Mouse (Mus musculus) urinary bladder, postnatal 14 days (tissue): ENCODE data around the gene Inf2.

ENCODE experiments used
- DNase-seq: peaks from one replicate; pipeline ENCODE4 v3.0.0; 2021; ENCODE audit warnings: low spot score

The Inf2 gene

DNA sequence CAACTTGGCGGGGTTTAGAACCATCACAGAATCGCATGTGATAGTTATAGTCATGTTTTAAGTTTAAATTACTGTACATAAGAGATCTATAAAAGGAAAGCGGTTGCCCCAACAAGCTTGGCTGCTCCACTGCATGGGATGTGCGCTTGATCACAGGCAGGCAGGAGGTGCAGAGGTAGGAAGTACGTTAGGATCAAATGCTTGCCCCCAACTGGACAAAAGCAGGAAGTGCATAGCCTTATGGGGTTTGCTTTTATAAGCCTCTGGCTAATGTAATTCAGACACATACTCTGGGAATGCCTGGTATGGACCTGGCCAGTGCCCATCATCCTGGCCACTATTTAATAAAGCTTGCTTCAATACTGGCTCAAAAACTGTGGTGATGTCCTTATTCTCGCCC lies 17.5 kb upstream of the Inf2 start:
- DNase-seq = no peak

DNA sequence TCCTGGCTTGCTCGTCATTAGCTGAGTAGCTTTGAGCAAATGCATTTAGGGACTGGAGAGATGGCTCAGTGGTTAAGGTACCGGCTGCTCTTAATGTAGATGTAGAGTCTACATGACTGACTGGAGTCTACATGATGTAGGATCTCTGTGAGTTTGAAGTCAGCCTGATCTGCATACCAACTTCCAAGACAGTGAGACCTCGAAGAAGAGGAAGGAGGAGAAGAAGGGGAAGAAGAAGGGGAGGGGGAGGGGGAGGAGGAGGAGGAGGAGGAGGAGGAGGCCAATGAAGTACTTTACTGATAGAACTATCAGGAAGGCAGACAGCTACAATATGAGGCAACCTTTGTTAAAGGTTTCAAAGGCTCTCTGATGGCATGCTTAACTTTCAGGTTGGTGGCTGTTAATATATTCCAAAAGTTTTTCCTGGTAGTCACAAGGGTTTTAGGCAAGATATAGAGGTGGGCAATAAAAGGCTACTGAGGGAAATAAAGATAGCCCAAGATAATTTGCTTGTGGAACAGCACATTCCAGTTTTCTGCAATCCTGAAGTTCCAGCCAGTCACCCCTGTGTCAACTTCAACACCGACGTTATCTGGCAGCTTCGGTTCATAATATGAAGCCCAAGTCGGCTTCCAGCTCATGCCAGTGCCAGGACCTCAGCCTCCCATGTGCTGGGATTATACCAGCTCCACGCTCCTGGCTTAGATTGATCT lies 13.2 kb upstream of the Inf2 start:
- no peak for DNase-seq

DNA sequence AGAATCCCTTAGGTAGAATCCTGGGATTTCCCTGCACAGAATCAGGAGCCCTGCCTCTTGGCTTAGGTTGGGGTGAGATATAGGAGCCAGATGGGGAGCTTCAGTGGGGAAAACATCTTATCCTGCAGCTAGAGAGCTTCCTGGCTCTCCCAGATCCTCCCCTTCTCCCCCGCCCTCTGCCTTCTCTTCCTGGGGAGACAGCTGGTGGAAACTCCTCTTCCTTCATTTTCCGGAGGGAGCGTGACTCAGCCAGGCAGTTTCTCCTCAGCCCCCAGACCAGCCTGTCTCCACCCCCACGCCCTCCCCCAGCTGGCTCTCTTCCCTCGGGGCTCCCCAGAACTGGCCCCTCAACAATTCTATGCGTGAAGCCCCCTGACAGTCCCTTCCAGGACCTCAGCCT lies 12.2 kb upstream of the Inf2 start:
- DNase-seq = peak; percentile 57

DNA sequence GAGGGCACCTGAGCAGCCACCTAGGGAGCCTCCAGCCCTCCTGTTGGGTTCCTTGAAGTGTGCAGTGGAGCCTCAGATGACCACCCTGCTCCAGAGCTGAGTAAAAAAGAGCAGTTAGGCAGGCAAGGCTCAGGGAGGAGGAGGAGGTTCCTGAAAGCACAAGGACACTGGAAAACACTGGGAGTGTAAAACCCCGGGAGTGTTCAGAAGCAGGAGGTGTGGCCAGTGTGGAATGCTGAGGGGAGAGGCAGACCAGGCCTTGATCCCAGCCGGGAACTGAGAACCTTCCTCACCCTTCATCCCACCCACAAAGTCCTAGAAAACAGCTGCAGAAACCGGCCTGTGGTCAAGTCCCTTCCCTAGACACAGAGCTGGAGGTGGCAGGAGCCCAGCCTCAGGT lies 11.8 kb upstream of the Inf2 start:
- DNase-seq = no peak

DNA sequence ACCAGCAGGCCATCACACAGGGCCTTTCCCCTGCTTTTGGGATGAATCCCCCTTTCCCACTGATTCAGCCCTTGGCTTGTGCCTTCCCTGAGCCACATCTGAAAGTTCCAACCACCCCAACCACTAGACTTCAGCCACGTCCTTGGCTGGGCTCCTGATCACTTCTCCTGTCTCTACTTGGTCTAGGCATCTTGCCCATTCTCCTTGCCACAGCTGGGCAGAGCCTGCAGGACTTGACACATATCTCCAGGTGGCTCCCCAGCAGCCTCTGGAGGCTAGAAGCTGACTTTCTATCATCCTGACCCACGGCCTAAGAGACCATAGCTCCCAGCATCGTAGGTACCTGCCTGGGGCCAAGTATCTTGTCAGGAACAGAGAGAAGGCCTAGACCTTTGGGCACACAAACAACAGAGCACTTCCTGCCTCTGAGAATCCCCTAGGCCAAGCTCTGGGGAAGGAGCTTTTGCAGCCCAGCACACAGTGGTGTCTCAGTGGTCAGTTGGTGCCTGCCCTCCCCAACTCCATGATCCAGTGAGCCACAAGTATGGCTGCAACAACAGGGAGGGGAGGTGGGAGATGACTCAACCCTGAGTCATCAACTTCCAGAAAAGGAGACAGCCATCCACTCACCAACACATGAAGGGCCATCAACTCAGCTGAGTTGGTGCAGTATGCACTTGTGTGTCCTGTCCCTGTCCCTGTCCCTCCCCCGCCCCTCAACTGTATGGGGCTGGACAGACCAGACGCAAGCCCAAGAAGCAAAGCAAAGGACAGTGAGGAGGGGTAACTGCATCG lies 10.1 kb upstream of the Inf2 start:
- no peak for DNase-seq

DNA sequence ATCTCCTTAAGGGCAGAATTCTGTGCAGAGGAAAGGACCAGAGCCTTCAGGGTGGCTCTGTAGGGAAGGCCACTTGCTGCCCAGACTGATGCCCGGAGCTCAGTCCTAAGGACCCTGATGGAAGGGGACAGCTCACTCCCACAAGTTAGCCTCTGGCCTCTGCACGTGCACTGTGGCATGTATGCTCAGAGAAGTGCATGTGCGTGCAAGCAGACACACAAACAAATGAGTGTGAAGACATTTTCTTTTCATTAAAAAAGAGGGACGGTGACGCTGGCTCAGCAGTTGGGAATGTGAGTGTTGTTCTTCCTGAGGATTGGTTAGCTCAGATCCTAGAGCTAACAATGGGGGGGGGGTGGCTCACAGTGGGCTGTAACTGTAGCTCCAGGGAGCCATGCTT lies 9.2 kb upstream of the Inf2 start:
- no peak for DNase-seq

DNA sequence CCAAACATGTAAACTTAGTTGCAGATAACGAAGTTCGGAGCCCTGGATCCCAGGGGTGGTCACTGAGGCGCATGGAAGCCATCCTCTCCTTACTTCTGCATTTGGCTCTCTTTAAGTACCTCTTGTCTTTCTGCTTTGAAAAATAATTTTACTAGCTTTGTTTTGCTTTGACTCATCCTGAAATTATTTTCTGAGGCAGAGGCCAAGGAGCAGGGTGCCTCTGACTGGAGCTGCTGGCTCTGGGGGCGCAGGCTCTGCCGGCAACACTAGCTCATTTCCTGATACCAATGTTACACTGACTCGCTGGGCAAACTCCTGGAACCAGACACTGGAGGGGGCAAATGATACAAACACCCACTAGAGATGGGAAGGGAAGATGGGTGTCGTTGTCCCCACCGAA lies 8.7 kb upstream of the Inf2 start:
- no peak for DNase-seq

DNA sequence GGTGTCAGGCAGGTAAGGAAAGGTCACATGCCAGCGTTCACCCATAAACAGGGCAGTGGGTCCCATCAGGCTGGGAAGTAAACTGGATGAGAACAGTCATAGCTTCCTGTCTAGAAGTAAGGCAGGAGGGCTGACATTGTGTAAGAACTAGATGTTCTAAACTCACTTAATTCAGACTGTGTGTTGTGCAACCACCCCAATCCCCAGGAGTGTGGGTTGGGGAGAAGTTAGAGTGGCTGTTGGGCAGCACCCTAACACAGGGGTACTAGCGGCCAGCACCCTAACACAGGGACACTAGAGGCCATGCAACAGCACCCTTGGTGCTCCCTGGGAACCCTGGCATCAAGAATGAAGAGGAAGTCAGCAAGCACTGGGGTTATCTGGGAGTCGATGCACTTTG lies 7.5 kb upstream of the Inf2 start:
- DNase-seq = no peak

DNA sequence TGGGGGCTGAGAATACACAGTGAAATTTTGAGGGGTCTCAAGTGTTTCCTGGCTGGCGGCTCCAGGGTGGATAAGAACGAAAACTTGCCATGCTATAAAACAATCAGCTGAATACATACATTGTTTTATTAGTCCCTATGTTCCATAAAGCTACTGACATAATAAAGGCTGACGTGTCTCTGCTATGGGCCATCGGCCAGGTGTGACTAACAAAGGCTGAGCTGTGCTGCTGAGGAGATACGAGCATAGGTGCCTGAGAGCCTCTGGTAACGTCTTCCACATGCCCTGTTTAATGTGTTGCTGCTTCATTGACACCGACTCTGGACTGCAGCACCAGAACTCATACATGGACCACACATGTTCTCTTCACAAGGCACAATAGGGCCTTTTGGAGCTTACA lies 3.6 kb upstream of the Inf2 start:
- DNase-seq = no peak

DNA sequence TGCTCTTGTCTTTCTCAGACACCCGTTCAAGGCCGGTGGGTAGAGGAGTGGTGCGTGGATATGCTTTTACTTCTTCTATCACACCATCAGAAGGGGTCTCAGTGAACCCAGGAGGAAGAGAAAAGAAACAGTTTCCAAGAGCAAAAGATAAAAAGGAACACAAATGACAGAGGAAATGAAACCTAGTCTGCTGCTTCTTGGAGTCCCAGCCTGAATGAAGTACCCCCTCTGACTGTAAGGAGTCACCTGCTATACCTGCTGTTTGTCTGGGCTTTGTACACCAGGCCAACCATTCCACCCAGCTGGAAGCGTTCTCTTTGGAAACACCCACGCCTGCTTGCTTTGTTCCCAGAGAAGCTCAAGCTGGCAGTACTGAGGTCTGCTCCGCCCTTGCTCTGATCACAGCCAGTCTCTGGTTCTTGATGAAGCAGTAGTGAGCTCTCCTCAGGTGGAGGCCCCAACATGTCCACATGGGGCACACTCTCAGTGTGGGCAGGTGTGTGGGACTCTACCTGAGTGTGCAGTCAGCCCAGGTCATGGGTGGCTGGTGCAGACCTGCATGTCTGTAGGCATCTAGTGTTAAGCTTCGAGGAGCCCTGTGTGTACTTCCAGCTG lies 2.6 kb upstream of the Inf2 start:
- no peak for DNase-seq

DNA sequence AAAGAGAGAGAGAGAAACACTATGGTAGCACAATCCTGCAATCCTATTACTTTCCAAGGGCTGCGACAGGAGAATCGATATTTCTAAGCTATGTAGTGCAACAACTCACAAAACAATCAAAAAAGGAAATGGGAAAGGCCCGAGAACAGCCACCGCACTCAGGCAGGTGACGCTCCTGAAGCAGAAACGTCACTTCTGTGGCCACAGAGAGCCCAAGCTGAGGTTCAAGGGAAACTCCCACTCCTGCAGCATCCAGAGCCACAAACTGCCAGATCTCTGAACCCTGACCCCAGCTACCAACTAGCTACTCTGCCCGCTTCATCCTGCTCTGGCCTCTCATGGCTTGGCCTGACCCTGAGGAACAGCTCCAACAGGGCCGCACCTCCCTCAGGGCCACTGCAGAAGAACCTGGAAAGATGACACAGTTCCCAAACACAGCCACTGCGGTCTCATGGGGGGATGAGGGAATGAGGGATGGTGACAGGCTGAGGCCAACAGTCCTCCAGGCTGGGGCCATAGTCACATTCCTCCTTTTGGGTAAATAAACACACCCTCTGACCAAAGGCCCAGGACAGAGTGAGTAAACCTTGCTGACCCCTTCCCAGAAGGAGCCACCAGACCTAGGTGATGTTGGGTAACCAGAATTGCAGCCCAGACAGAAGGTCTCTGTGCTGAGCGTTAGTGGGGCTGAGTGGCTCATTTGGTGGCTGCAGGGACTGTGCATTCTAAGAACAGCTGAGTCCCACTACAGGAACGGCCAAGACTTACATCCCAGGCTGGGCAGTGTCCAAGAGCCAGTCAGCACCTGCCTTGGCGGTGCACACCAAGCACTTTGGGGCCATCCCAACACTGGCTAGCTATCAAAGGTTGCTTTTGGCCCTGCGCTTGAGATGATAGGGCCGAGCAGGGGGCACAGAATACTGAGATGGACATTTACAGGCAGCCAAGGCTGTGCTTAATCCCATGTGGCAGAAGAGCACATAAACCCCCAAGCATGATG lies 1.2 kb upstream of the Inf2 start:
- DNase-seq = no peak

DNA sequence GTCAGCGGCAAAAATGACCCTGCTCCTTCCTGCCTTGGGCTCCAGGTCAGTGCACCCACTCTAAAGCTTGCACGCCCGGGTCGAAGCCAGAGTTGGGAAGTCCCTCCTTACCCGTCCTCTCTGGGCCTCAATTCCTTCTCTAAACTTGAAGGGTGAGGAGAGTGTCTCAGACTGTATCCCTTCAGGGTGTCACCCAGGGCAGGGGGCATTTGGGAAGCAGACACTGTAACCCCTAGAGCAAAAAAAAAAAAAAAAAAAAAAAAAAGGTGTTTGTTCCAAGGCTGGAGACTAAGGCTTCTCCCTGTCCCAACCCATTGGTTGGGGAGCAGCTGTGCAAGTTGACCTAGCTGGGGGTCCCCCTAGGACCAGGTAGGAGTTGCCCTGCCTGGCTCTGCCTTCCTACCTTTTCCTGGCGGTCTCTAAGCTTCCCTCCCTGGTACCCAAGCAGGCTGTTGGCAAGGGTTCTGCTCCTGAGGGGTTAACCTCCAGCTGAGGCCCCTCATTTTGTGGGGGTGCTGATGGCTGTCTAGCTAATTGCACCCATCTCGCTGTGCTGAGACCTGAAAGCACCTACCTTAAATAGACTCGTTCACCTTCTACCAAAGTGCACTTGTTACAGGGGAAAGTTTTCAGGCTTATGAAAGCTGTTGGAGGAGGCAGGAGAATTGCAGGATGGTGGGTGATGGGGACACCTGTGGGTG lies 1.1 kb downstream of the Inf2 start:
- no peak for DNase-seq

DNA sequence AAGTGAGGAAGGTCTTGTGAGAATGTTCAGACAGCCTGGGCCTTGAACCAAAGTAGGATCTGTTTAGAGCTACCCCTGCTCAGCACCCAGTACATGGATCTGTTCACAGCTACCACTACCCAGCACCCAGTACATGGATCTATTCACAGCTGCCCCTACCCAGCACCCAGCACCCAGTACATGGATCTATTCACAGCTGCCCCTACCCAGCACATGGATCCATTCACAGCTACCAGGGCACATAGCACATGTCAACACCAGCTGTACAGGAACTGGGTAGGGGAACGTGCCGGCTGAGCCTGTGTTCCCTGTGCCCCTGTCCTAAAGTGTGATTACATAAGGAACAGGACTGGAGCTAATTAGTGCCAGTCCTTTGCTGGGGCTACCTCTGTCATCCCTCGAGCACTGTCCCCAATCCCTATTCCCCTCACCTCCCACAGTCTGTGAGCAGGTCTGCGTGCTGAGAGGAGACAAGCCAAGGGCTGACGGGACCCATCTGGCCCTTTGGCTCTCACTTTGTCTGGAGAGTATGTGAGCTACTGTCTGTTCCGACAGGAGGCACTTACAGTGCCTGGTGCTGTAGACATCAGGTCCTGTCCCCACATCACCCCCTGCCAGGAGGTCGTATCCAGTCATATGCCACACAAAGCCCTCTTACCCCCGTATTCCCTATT lies 2.1 kb downstream of the Inf2 start:
- DNase-seq = no peak

DNA sequence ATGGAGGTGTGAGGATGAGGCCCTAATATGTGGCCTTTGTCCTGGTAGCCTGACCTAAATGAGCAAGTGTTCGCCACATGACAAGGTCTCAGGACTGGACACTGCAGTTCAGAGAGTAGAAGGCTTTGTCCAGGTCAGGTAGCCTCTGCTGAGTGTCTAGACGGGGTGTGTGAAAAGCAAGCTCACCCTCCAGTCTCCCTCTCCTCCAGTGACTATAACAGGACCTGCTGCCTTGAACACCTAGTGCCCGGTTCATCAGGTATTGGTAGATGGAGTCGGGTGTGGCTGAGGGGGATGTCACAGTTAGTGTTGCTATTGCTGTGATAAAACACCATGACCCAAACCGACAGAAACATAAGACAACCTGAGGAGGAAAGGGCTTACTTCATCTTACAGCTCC lies 2.7 kb downstream of the Inf2 start:
- DNase-seq = no peak

DNA sequence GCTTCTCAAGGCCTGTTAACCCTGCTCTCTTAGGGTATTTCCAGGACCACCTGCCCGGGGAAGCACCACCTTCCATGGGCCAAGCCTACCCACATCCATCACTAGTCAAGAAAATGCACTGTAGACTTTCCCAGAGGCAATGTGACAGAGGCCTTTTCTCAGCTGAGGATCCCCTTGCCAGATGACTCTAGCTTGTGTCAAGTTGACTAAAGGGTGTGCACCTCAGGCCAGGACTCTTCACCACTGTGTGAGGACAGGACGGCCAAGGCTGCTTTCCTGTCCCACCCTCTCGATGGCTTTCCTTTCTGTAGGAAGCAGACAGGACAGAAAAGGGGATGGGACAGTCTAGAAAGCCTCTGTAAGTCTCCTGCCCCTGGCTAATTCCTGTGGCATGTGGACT lies 3.1 kb downstream of the Inf2 start:
- no peak for DNase-seq

DNA sequence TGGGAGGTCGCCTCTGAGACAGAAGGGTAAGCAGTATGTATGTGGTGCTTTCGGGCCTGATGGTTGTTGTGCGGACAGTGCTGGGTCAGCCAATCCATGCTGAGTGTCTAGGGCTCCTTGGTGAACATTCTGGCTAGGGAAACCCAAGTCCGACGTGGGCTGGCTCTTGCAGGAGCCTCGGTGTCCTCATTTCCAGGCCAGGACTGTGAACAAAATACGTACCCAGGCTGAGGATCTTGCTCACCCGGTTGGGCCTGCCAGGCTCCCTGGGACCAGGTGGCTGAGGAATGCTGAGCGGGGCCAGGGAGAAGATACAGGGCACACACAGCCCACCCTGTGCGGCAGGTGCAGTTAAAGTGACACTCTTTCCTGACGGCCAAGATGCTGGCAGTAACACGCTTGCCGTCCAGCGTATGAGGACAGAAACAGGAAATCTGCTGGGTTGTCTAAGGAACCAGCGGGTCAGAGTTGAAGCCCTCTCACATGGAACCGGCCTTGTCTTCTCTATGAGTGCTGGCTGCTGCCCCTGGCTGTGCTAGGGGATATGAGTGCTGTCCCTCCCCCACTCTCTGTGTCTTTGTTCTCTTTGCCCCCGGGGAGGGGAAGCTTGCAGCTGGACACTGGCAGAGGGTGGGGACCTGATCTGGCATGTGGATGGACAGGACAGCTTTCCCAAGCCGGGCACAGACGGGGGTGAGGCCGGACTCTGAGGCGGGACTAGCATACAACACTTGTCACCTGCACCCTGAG lies 4.6 kb downstream of the Inf2 start:
- DNase-seq = peak; percentile 44

DNA sequence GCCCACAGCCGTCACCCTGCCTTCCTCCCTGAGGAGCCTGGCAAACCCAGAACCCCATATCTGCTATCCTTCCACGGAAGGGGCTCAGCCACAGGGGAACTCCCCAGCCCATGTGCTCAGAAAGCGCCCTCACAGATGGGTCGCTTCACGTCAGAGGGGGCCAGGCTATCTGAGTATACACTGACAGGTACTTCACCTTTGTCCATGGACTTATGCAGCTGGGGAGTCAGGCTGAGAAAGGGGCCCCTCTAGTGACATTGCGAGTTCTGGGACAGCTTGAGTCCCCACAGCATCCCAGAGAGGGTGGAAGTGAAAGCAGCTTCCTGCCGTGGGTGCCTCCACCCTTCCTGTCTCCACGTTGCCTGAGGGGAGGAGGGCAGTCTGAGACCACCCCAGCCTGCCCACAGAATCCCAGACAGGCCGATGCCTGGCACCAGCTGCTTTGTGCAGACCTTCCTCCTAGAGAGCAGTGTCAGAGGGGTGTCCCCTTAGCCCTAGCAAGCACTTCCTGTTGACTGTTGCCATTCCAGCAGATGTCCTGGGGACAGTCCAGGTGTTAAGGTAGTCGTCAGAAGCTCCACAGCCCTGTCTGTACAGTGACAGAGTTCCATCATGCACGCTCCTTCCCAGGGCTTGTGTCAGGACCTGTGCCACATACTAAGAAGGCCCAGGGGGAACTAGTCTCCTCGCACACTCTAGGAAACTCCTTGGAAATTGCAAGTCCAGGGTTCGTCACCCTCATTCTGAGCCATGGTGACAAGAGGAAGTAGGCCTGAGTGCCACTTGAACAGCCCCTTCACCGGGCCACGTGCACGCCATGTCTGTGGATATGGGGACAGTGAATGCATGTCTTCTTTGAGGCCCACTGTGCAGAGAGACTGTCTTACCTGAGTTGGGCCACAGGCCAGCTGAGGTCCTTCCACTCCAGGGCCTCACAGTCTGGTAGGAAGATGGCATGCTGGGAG lies 5.6 kb downstream of the Inf2 start:
- no peak for DNase-seq

DNA sequence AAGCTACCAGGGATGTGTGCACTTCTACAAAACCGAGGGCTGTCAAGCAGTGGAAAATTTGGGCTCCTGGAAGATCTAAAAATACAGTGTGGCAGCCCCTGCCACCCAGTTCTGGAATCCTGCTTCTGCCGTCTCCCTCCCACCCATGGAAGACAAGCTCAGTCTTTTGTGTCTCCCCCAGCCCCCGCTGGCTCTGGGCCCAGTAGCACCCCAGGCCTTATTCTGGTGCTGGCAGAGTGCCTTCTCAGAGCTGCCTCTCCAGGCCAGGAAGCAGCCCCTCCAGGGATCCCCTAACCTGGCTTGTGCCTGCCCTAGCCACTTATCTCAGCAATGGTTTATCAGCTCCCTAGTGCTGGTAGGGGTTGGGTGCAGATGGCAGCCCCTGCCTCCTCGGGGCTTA lies 6.4 kb downstream of the Inf2 start:
- DNase-seq = no peak

DNA sequence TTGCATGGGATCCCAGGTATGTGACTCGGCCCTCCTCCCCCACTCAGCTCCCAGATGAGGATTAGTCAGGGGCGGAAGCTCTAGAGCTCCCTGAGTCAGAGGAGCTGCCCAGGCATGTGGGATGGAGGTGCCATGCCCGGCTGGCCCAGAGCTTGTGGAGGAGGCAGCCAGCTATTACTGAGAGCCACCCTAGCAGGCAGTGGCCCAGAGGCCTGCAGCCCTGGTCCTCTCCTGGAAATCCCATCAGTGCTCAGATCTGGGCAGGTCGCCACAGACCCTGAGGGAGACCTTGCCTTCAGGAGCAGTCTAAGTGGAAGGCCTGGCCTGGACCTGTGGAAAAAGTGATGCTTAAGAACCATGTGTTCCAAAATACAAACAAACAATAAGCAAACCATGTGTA lies 7.0 kb downstream of the Inf2 start:
- DNase-seq = peak; percentile 72
